Mouse (Mus musculus): Measurements from ENCODE around the gene Dand5. TPM values are rescaled to one million over a fixed set of nuclear protein-coding genes. Genes with fewer than 3 reads are reported as not detected.
A peak's percentile ranks its signal among the peaks of the same experiment; 100 is the strongest.

Dand5 gene
- total RNA-seq, 2 experiments from 2014 or later: 4.9 to 5.5 TPM

- intact Hi-C loops (cut with DNase I): no loop called here
- DNase-seq: peak; percentile 81
These were observed 49.3 kb downstream of the Dand5 start for GRCm38 (mm10) chr8:84773304-84773703.

GRCm38 (mm10) chr8:84772628-84773027 is 50.0 kb downstream of the Dand5 start:
- intact Hi-C loops (cut with DNase I): no loop called here
- DNase-seq: no peak

DNA sequence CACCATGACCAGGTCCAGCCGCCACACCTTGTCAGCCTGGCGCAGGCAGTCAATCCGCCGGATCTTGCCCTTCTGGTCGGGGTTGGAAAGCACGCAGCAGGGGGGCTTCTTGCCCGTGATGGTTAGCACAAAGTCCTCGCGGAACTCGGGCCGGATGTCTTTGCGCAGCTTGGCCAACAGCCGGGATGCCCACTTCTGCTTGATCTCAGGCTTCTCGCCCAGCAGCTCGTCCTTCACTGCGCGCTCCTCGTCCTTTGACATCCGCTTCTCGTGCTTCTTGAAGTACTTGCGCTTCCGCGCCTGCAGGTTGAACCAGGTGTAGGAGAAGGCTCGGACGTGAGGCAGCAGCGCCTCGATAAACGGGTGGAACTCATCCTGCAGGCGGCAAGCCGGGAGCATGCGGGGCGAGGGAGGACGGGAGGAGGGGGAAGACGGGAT is 50.7 kb downstream of the Dand5 start:
- intact Hi-C loops (cut with DNase I): no loop called here
- peak; percentile 83 for DNase-seq

- DNase-seq: no peak
- intact Hi-C loops (cut with DNase I): no loop called here
These were observed 51.5 kb downstream of the Dand5 start for GRCm38 (mm10) chr8:84771000-84771687.

DNA sequence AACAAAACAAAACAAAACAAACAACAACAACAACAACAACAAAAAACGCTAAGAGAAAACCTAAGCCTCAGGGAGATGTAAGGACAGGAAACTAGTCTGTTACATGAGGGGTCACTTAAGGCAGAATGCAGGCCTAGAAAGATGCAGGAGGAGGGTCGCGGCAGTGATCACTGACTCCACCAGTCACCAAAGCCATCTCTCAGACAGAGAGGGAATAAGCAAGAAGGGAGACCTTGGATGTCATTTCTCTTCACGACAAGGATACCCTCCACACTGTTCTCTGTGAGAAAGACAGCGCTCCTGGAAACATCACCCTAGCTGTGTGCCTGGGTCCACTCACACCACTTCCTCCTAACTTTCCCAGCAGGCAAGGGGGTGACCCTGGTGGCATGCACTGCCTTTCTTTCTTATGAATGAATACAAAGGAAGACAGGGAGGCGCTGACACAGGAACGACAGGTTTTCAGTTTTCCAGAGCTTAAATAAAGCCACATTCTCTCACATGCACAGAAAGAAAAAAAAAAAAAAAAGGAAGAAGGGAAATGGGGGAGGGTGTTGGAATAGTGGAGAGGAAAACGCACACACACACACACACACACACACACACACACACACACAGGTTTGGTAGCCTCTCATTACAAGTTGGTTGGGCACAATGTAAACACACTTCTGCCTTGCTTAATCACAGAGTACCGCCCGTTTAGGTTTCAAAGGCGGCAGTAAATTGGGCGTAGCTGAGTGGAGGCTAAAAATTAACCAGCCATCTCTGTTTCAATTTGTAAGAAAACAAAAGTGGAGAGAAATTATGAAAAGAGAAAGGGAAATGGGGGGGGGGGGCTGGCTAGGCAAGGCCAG is 52.3 kb downstream of the Dand5 start:
- DNase-seq: no peak
- intact Hi-C loops (cut with DNase I): no loop called here

DNA sequence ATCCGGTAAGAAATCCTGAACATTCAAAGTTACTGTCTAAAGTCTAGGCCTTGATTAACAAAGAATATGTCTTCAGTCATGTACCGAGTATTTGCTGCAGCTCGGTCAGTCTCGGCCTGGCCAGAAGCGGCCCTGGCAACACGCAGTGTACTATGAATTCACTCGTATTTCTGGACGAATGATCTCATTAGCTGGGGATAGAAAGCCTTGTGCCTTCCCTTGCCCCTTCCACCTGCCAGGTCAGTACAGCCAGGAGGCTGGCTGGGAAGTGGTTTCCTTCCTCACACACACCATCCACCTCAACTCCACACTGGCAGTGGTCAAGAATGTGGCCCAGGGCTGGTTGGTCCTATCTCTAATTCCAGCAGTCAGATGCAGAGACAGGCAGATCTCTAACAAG is 53.3 kb downstream of the Dand5 start:
- no peak for DNase-seq
- intact Hi-C loops (cut with DNase I): no loop called here

DNA sequence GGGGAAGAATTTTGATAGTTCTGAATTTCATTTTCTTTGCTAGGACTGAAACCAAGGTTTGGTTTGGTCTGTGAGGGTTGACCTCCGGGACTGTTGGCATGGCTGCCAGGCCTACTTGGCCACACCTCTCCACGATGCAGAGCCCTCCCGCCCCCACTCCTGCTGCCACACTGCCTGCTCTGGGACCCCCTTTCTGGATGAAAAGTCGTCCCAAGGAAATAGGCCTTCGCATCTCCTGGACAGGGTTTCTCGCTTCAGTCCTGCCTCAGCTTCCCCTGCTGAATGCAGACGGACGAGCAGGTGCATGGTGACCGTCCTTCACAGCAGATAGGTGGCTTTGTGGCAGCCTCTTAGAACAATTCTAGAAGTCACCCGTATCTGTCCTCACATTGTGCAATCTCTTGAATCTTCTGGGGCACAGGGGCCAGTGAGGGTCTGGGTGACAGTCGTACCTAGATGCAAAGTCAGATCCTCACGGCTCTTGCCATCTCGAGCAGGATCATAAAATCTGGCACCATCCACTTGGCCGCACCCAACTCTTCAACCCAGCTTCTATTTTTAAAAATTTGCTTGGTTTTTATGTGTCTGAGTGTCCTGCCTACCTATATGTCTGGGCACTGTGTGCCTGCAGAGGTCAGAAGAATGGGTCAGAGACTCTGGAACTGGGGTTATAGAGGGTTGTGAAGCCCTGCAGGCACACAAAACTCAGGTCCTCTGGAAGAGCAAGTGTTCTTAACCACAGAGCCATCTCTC is 54.1 kb downstream of the Dand5 start:
- intact Hi-C loops (cut with DNase I): no loop called here
- no peak for DNase-seq

GRCm38 (mm10) chr8:84767221-84767620 is 55.4 kb downstream of the Dand5 start:
- intact Hi-C loops (cut with DNase I): no loop called here

DNA sequence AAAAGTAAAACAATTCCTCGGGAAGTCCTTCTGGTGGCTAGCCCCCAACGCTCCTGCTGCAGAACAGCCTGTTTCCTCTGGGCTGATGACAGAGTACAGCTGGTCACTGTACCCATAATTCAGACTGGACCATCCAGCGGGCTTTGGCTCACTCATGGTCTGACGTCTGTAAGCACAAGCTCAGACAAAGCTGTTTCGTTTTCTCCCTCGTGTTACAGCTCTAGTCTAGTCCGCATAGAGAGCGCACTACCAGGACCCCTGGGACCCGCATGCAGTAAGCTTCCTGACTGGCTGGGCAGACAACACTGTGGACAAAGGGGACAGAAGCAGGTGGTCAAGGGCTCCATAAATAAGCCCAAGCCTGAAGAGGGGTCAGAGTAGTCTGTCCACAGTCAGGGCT is 56.2 kb downstream of the Dand5 start:
- no peak for DNase-seq
- intact Hi-C loops (cut with DNase I): no loop called here

More at GRCm38 (mm10) chr8:84767221-84767620, 55.4 kb downstream of the Dand5 start:
- no peak for DNase-seq

DNA sequence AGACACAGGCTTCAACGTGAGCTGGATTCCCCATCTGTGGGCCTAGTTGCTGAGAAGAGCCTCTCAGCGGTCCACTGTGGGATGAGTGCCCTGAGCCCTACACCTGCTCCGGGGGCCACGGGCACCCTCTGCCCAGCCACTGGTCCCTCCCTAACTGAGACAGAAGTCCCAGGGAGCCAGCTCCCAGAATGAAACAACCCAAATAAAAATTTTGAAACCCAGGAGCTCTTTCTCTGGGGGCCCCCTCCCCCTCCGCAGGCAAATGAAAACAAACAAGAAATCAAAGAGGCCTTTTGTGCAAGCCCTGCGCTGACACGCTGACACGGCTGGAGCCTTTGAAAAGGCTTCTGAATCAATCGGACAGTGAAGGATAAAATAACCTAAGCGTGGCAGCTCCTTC is 57.0 kb downstream of the Dand5 start:
- DNase-seq: no peak
- intact Hi-C loops (cut with DNase I): no loop called here

Small RNA genes within 50 kb of the gene (microRNA-seq; reads per million reads assigned to microRNA genes)
- 8.7 reads per million, percentile 23 among the genes with 10 or more reads in this experiment for gene Mir7069

Other genes with a start within 250 kb of the Dand5 start
- 10 to 100 TPM; 10.2 to 10.7 TPM for gene Ier2, start 160.0 kb downstream of the Dand5 start, total RNA-seq (2021)
- gene Trmt1, start 136.5 kb downstream of the Dand5 start, total RNA-seq (2021): 100 to 1,000 TPM; 110 to 112 TPM
- 10 to 100 TPM; 68.4 to 72.1 TPM for gene Nacc1, start 135.0 kb downstream of the Dand5 start, total RNA-seq (2021)
- gene Lyl1, start 121.4 kb downstream of the Dand5 start, total RNA-seq (2021): 1 to 10 TPM; 3.0 to 3.3 TPM
- gene G430095P16Rik, start 99.8 kb downstream of the Dand5 start, total RNA-seq (2021): not detected
- gene Nfix, start 22.5 kb downstream of the Dand5 start, total RNA-seq (2021): 100 to 1,000 TPM; 674 to 782 TPM
- gene Gadd45gip1, start 8.7 kb upstream of the Dand5 start, total RNA-seq (2021): 10 to 100 TPM; 18.4 to 18.9 TPM
- gene Rad23a, start 17.8 kb upstream of the Dand5 start, total RNA-seq (2021): 10 to 100 TPM; 44.1 to 49.7 TPM
- 100 to 1,000 TPM; 528 to 548 TPM for gene Calr, start 24.1 kb upstream of the Dand5 start, total RNA-seq (2021)
- 10 to 100 TPM; 86.2 to 90.4 TPM for gene Farsa, start 34.2 kb upstream of the Dand5 start, total RNA-seq (2021)
- 10 to 100 TPM; 42.0 to 42.4 TPM for gene Syce2, start 49.3 kb upstream of the Dand5 start, total RNA-seq (2021)
- gene Gcdh, start 71.1 kb upstream of the Dand5 start, total RNA-seq (2021): 10 to 100 TPM; 30.8 to 32.7 TPM
- gene Klf1, start 79.1 kb upstream of the Dand5 start, total RNA-seq (2021): under 1 TPM in 1 of 2 experiments, not detected in 1; 0.24 TPM
- 1 to 10 TPM; 2.8 to 4.1 TPM for gene Dnase2a, start 85.7 kb upstream of the Dand5 start, total RNA-seq (2021)
- gene Mast1, start 114.5 kb upstream of the Dand5 start, total RNA-seq (2021): 100 to 1,000 TPM; 195 to 210 TPM
- gene Rtbdn, start 124.2 kb upstream of the Dand5 start, total RNA-seq (2021): 1 to 10 TPM; 6.7 to 8.3 TPM
- not detected for gene Gm49661, start 146.6 kb upstream of the Dand5 start, total RNA-seq (2021)
- gene Prdx2, start 146.8 kb upstream of the Dand5 start, total RNA-seq (2021): 100 to 1,000 TPM; 665 to 681 TPM
- gene Rnaseh2a, start 146.9 kb upstream of the Dand5 start, total RNA-seq (2021): 10 to 100 TPM; 41.1 to 42.1 TPM
- gene Junb, start 155.9 kb upstream of the Dand5 start, total RNA-seq (2021): 10 to 100 TPM; 12.5 to 13.5 TPM
- gene Hook2, start 167.8 kb upstream of the Dand5 start, total RNA-seq (2021): 10 to 100 TPM; 28.3 to 32.5 TPM
- gene Best2, start 191.7 kb upstream of the Dand5 start, total RNA-seq (2021): not detected
- 100 to 1,000 TPM; 106 to 107 TPM for gene Asna1, start 202.5 kb upstream of the Dand5 start, total RNA-seq (2021)
- gene Trir, start 204.0 kb upstream of the Dand5 start, total RNA-seq (2021): 100 to 1,000 TPM; 158 to 163 TPM
- 100 to 1,000 TPM; 163 to 179 TPM for gene Tnpo2, start 214.1 kb upstream of the Dand5 start, total RNA-seq (2021)
- gene Fbxw9, start 237.2 kb upstream of the Dand5 start, total RNA-seq (2021): 10 to 100 TPM; 79.0 to 80.0 TPM
- not detected for gene Gm5741, start 245.2 kb upstream of the Dand5 start, total RNA-seq (2021)
- gene Dhps, start 248.9 kb upstream of the Dand5 start, total RNA-seq (2021): 10 to 100 TPM; 79.9 to 82.3 TPM